Mouse (Mus musculus): Measurements from ENCODE around the gene Defa30.
"Not testable (repeated sequence)": the region's sequence is repeated elsewhere in the genome, so short reads cannot be mapped to it uniquely, and the experiment has no call there.

Defa30 gene

GRCm38 (mm10) chr8:21134342-21134741, at the start of gene Defa30:
TSS of gene Defa30 (plus strand) at chr8:21134642.
- DNase-seq (ENCODE audit: low spot score) = not testable (repeated sequence)

GRCm38 (mm10) chr8:21093106-21093505, 41.3 kb upstream of the Defa30 start:
- DNase-seq (ENCODE audit: low spot score) = peak; percentile 13

GRCm38 (mm10) chr8:21095950-21096349, 38.5 kb upstream of the Defa30 start, which contains the start of gene Gm14851:
TSS of gene Gm14851 (minus strand) at chr8:21096050.
- DNase-seq (ENCODE audit: low spot score) = not testable (repeated sequence)

GRCm38 (mm10) chr8:21161977-21162376, 27.5 kb downstream of the Defa30 start, which contains the start of gene Defa22:
TSS of gene Defa22 (plus strand) at chr8:21162277.
- not testable (repeated sequence) for DNase-seq (ENCODE audit: low spot score)
